Mouse (Mus musculus) neural tube, embryonic 10.5 days (tissue): ENCODE data around the gene Ghr.

Experiments
- DNase-seq: peaks from one replicate; pipeline ENCODE4 v3.0.0-alpha.2; 2017; ENCODE audit warnings: low spot score; ENCODE audit errors: extremely low spot score

Ghr gene

GRCm38 (mm10) chr15:3388485-3388884 lies 194.8 kb downstream of the Ghr start:
- no peak for DNase-seq

DNA sequence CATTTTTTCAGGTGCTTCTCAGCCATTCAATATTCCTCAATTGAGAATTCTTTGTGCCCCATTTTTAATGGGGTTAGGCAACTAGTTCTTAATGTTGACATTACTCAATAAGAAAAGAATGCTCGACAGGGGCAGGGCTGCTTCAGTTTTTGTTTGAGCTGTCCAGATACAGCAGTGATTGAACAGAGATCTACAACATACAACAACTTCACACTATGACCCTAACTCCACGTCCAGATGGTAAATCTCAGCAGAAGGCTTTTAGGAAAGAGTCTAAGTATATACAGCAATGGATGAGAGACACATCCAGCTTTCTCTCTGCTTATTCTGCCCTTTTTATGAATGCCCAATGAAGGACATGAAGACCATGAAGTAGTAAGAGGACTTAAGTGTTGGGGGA lies 199.5 kb downstream of the Ghr start:
- DNase-seq, result no peak

- no peak for DNase-seq
Observed at GRCm38 (mm10) chr15:3381413-3381812, 201.9 kb downstream of the Ghr start.

DNA sequence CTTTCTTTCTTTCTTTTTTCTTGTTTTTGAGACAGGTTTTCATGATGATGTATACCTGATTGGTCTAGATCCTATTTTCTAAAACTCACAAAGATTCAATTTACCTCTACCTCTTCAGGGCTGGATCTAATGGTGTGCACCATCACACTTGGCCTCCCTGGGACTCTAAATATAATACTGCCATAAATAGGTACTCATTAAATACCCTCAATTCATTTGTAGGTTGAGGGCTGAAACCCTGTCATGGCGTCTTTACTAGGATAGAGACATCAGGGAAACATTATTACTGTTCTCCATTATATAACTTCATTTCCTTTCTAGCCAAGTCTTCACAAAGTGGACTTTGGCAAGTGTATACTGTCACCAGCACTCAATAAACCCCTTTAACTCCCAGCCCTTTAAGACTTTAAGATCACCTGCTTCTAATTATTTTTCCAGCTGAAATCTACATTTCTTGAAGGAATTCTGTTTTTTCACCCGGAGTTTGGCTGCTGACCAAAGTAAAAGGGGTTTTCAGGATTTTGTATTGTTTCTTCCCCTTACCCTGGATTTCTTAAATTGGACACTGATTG lies 214.9 kb downstream of the Ghr start:
- no peak for DNase-seq

DNA sequence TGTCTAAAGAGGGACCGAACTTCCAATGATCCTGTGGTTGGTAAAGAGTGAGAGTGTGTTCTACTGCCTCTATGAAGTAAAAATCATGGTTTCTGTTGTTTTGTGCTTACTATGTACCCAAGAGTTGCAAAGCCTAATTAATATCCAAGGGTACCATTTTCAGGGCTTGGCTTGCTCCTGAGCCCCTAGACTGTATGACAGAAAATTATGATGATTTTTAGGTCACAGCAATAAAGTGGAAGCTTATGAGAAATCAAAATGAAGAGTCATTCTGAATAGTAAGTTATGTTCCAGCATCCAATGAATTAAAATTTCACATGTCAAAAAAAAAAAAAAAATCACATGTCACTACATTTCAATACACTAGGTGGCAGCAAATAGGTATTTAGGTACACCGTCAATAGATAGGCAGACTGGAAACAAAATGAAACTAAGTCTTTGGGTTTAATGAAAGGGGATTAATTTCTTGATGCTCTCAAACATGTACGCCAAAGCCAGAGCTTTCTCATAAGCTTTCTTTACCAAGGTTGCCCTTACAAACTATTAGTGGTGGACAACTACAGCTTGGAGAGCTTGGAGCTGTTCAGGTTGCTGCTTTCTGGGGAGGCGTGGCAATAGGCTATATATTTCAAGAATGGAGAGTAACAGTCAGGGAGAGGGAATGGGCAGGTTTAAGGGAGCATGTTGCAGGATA lies 227.1 kb downstream of the Ghr start:
- DNase-seq, result no peak

DNA sequence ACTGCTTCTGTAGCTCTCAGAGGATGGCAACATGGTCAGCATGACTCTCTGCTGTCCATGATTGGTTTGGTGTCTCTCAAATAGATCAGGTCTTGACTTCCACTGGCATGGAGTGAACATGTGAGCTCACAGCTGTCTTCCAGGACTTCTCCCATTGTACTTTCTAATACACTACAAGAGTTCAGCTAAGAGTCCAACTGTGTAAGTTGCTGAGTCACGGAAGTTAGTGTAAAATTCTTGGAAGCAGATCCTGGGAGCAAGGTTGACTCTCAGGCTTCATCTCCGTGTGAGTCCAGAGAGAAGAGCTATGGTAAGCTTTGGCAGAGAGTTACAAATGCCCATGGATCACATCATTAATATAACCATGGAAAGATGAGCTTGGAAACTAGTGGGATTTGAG lies 229.6 kb downstream of the Ghr start:
- no peak for DNase-seq

DNA sequence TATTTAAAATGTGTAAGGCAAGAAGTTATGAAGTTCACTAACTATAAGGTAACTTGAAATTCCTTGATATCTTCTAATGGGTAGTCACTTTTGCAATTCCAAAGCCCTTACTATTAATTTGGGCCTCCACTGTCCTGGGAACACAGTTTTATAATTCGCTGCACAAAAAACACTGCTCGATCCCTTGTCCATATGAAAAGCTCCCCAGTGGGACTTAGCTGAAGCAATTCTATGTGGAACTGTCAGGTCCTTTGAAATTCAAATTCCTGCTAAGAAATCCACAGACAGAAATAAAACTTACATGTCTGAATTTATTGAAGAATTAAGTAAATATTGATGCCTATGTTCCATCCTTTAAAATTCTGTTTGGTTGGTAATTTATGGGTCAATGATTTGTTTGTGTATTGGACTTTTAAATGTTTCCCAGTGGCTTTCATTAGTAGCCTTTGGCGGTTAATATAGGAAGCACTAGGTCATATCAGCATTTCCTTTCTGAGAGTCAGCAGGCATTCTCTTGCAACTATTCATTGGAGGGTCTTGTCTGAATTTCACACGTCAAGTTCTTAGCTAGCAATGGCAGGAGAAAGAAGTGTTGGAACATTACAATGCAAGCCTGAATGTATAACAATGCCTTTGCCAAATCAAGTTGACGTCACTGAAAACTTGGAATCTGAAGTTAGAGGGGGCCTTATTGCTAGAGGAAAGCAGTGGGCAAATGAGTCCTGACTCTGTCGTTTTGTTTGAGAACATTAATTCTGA lies 233.8 kb downstream of the Ghr start:
- DNase-seq, result no peak

DNA sequence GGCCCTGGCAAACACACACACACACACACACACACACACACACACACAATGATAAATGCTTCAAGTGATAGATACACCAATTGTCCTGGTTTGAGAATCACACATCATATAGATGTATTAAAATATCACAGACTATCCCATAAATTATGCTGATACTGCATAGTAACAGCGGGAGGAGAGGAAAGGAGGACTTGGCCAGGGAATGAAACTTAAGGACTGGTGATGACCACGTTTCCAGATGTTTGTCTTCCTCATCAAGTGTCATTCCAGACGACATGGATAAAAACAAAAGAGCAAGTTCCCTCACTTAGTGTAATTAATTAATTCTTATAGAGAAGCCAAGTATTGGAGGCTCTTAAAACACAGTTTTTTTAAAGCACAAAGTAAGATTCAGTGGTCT lies 236.6 kb downstream of the Ghr start:
- DNase-seq, result no peak

- DNase-seq, result no peak
Observed at GRCm38 (mm10) chr15:3344555-3344954, 238.7 kb downstream of the Ghr start.

GRCm38 (mm10) chr15:3341806-3342582 lies 241.3 kb downstream of the Ghr start:
- no peak for DNase-seq

- DNase-seq, result no peak
Observed at GRCm38 (mm10) chr15:3339847-3340246, 243.4 kb downstream of the Ghr start.

DNA sequence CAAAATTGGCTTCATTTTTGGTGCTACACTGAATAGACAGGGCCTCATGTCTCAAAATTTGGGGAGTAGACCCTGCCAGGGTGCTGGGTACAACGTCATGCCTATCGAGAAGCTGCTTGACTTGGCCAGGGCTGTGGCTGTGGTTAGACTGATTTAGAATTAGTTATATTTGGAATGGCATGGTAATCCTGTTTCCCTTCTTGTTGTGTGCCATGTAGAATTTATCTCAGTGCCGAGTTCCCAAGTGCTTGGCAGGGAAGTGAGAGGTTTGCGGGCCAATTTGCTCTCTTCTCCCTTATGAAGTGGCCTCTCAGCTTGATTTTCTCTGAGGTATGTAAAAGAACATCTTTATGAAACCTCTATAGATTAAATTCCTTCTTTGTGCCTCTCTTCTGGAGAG lies 250.8 kb downstream of the Ghr start:
- no peak for DNase-seq

- DNase-seq, result no peak
Observed at GRCm38 (mm10) chr15:3331813-3332212, 251.5 kb downstream of the Ghr start.

DNA sequence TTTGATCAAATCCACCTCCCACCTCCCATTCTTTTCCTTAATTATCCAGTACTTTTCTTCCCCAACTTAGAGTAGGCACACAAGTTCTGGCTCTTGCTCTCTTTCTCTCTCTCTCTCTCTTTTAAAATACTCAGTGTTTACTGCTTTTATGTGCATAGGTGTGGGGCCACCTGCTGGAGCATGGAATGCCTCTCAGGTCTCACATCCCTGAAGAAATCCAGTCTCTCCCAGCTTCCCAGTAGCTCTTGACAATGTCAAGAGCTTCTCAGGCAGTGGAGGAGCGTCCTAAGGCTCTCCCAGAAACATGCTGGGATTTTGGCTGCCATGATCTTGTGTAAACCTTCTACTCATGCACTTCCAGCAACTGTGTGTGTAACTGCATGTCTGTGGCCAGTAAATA lies 253.0 kb downstream of the Ghr start:
- DNase-seq, result no peak

GRCm38 (mm10) chr15:3323041-3323440 lies 260.3 kb downstream of the Ghr start:
- DNase-seq, result no peak

DNA sequence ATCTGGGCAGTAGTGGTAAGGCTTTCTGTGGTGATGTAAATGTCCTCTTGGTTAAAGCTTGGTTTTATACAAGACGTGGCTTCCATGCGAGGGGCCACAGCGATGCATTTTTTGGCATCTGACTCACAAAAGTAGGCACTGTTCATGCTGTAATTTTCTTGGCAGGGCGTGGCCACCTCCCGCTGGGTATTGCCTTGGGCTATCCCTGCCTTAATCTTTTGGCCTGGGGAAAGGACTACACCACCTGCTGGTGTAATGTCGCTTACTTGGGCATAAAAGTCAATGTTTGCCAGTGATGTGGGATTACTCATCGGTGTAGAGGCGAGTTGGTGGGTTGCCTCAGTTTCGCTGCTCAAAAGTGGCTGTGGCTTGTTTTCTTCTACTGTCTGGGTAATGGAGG lies 263.4 kb downstream of the Ghr start:
- DNase-seq, result no peak

- DNase-seq, result no peak
Observed at GRCm38 (mm10) chr15:3316617-3317016, 266.7 kb downstream of the Ghr start.

GRCm38 (mm10) chr15:3312937-3313336 lies 270.4 kb downstream of the Ghr start:
- DNase-seq, result no peak

DNA sequence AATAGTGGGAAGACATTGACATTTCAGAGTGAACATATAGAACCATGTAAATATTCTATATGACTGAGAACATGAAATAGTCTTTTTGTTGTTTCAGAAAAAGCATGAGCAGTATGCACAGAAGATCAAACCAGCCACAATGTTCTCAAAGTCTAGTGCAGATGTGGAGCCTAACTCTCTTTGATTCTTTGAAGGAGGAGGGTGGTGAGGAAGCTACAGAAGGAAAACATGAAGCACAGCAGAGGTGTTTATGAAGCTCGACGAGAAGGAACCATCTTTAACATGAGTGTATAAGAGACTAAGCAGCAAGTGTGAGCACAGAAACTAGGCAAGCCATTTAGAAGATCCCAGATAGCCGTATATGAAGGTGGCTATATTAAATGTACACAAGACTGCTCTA lies 273.4 kb downstream of the Ghr start:
- no peak for DNase-seq

DNA sequence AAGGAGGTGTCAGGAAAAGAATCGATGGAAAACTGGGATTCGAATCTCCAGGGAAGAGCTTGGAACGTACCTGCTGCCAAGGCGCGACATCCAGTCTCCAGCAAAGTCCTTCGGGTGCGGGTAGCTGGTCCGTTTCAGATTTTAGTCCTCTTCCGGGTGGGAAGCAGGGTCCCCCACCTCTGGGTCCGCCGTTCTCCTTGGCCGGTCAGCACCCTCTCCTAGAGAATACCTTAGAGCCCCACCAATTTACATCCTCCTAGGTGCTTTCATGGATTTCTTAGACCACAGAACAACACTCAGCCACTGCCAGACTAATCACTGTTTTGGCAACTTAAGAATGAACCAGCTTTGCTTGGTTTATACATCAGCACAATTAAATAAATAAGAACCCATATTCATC lies 279.9 kb downstream of the Ghr start, which contains the start of gene Ccdc152:
Gene Ccdc152, minus strand, starts transcription at position 101 of the 400 bp plus-strand sequence.
- DNase-seq, result no peak

GRCm38 (mm10) chr15:3300361-3301100 lies 282.8 kb downstream of the Ghr start:
- DNase-seq, result no peak
